Mouse (Mus musculus): Measurements from ENCODE around the gene Ggta1. TPM values are rescaled to one million over a fixed set of nuclear protein-coding genes. Genes with fewer than 3 reads are reported as not detected.
"Not testable (repeated sequence)": the region's sequence is repeated elsewhere in the genome, so short reads cannot be mapped to it uniquely, and the experiment has no call there.

Gene Ggta1
- total RNA-seq, 1 experiment, result 36.5 TPM

- Histone ChIP-seq H3K9me3 (ENCODE audit: control insufficient read depth, insufficient read depth, low read depth, low read length) (no peaks in the 10 kb centered on the region), H3K9ac (ENCODE audit: insufficient read depth, low read depth, low read length, poor library complexity, severe bottlenecking) (no peak overlapping the region), H3K4me3 (ENCODE audit: insufficient read depth in 1 of 2, low read depth in 1 of 2, low read length in 2 of 2, poor library complexity in 1 of 2, severe bottlenecking in 1 of 2) (no peak overlapping the region), H3K36me3 (ENCODE audit: control insufficient read depth, insufficient read depth, low read length, poor library complexity, severe bottlenecking) (no peaks in the 10 kb centered on the region), H3K4me1 (ENCODE audit: control insufficient read depth in 2 of 2, insufficient read depth in 2 of 2, low read length in 2 of 2, poor library complexity in 1 of 2) (peaks cover 2 to 16% of the 10 kb centered on the region in 2 experiments; a peak in 2 of 4 replicates), H3K27ac (ENCODE audit: insufficient read depth, low read depth, low read length, poor library complexity, severe bottlenecking) (no peak overlapping the region)
- no peak for TF ChIP-seq ZNF384 (IDR thresholded peaks at IDR 0.05; ENCODE audit: low read depth, low read length)
- TF ChIP-seq HCFC1 (IDR thresholded peaks at IDR 0.05; ENCODE audit: borderline replicate concordance, insufficient read depth, low read length), result no peak
- in situ Hi-C loops (cut with MboI; ENCODE audit: low sequenced_read_pairs in 2 of 2, unreplicated experiment in 2 of 2), result no loop called here
- no peak for DNase-seq (ENCODE audit: low read depth, low spot score)
These were observed 4.6 kb downstream of the Ggta1 start for GRCm38 (mm10) chr2:35458421-35458820.

- Histone ChIP-seq H3K4me1 (ENCODE audit: control insufficient read depth in 2 of 2, insufficient read depth in 2 of 2, low read length in 2 of 2, poor library complexity in 1 of 2) (peaks cover 2 to 11% of the 10 kb centered on the region in 2 experiments; a peak in 2 of 4 replicates), H3K9ac (ENCODE audit: insufficient read depth, low read depth, low read length, poor library complexity, severe bottlenecking) (no peak overlapping the region), H3K36me3 (ENCODE audit: control insufficient read depth, insufficient read depth, low read length, poor library complexity, severe bottlenecking) (no peaks in the 10 kb centered on the region), H3K9me3 (ENCODE audit: control insufficient read depth, insufficient read depth, low read depth, low read length) (no peaks in the 10 kb centered on the region), H3K27ac (ENCODE audit: insufficient read depth, low read depth, low read length, poor library complexity, severe bottlenecking) (no peak overlapping the region), H3K4me3 (ENCODE audit: insufficient read depth in 1 of 2, low read depth in 1 of 2, low read length in 2 of 2, poor library complexity in 1 of 2, severe bottlenecking in 1 of 2) (no peak overlapping the region)
- in situ Hi-C loops (cut with MboI; ENCODE audit: low sequenced_read_pairs in 2 of 2, unreplicated experiment in 2 of 2), result no loop called here
- TF ChIP-seq ZNF384 (IDR thresholded peaks at IDR 0.05; ENCODE audit: low read depth, low read length) (no peak), MAFK (IDR thresholded peaks at IDR 0.05; ENCODE audit: insufficient read depth, low read depth, low read length) (no peak), CHD2 (IDR thresholded peaks at IDR 0.05; ENCODE audit: low read depth, low read length) (no peak), ZC3H11A (IDR thresholded peaks at IDR 0.05; ENCODE audit: borderline replicate concordance, low read depth, low read length) (no peak), HCFC1 (IDR thresholded peaks at IDR 0.05; ENCODE audit: borderline replicate concordance, insufficient read depth, low read length) (no peak)
- no peak for DNase-seq (ENCODE audit: low read depth, low spot score)
These were observed 9.3 kb downstream of the Ggta1 start for GRCm38 (mm10) chr2:35453736-35454135.

GRCm38 (mm10) chr2:35452695-35453094, 10.3 kb downstream of the Ggta1 start:
- H3K9me3 ChIP-seq (ENCODE audit: control insufficient read depth, insufficient read depth, low read depth, low read length); H3K9ac ChIP-seq (ENCODE audit: insufficient read depth, low read depth, low read length, poor library complexity, severe bottlenecking); H3K4me1 ChIP-seq (ENCODE audit: control insufficient read depth in 2 of 2, insufficient read depth in 2 of 2, low read length in 2 of 2, poor library complexity in 1 of 2); H3K4me3 ChIP-seq (ENCODE audit: insufficient read depth in 1 of 2, low read depth in 1 of 2, low read length in 2 of 2, poor library complexity in 1 of 2, severe bottlenecking in 1 of 2); in situ Hi-C loops (cut with MboI; ENCODE audit: low sequenced_read_pairs in 2 of 2, unreplicated experiment in 2 of 2); H3K36me3 ChIP-seq (ENCODE audit: control insufficient read depth, insufficient read depth, low read length, poor library complexity, severe bottlenecking); DNase-seq (ENCODE audit: low read depth, low spot score); H3K27ac ChIP-seq (ENCODE audit: insufficient read depth, low read depth, low read length, poor library complexity, severe bottlenecking): not testable (repeated sequence)

GRCm38 (mm10) chr2:35451484-35452050, 11.5 kb downstream of the Ggta1 start:
- Histone ChIP-seq H3K27ac (ENCODE audit: insufficient read depth, low read depth, low read length, poor library complexity, severe bottlenecking) (no peak overlapping the region), H3K9me3 (ENCODE audit: control insufficient read depth, insufficient read depth, low read depth, low read length) (no peaks in the 10 kb centered on the region), H3K4me1 (ENCODE audit: control insufficient read depth in 2 of 2, insufficient read depth in 2 of 2, low read length in 2 of 2, poor library complexity in 1 of 2) (peaks cover 3 to 10% of the 10 kb centered on the region in 2 experiments; a peak in 3 of 4 replicates), H3K9ac (ENCODE audit: insufficient read depth, low read depth, low read length, poor library complexity, severe bottlenecking) (no peak overlapping the region), H3K36me3 (ENCODE audit: control insufficient read depth, insufficient read depth, low read length, poor library complexity, severe bottlenecking) (no peaks in the 10 kb centered on the region), H3K4me3 (ENCODE audit: insufficient read depth in 1 of 2, low read depth in 1 of 2, low read length in 2 of 2, poor library complexity in 1 of 2, severe bottlenecking in 1 of 2) (no peak overlapping the region)
- no peak for TF ChIP-seq MAFK (IDR thresholded peaks at IDR 0.05; ENCODE audit: insufficient read depth, low read depth, low read length)
- no peak for TF ChIP-seq CHD2 (IDR thresholded peaks at IDR 0.05; ENCODE audit: low read depth, low read length)
- no peak for TF ChIP-seq ZC3H11A (IDR thresholded peaks at IDR 0.05; ENCODE audit: borderline replicate concordance, low read depth, low read length)
- TF ChIP-seq HCFC1 (IDR thresholded peaks at IDR 0.05; ENCODE audit: borderline replicate concordance, insufficient read depth, low read length), result no peak
- no peak for TF ChIP-seq ZNF384 (IDR thresholded peaks at IDR 0.05; ENCODE audit: low read depth, low read length)
- in situ Hi-C loops (cut with MboI; ENCODE audit: low sequenced_read_pairs in 2 of 2, unreplicated experiment in 2 of 2), result no loop called here
- DNase-seq (ENCODE audit: low read depth, low spot score), result no peak

GRCm38 (mm10) chr2:35450856-35451255, 12.2 kb downstream of the Ggta1 start:
- no peak overlapping the region for H3K27ac ChIP-seq (ENCODE audit: insufficient read depth, low read depth, low read length, poor library complexity, severe bottlenecking)
- H3K4me1 ChIP-seq (ENCODE audit: control insufficient read depth in 2 of 2, insufficient read depth in 2 of 2, low read length in 2 of 2, poor library complexity in 1 of 2), result peaks cover 5 to 13% of the 10 kb centered on the region in 2 experiments; a peak in 3 of 4 replicates
- no peak for TF ChIP-seq MAFK (IDR thresholded peaks at IDR 0.05; ENCODE audit: insufficient read depth, low read depth, low read length)
- no peak for TF ChIP-seq CHD2 (IDR thresholded peaks at IDR 0.05; ENCODE audit: low read depth, low read length)
- TF ChIP-seq HCFC1 (IDR thresholded peaks at IDR 0.05; ENCODE audit: borderline replicate concordance, insufficient read depth, low read length), result no peak
- no peak for TF ChIP-seq ZNF384 (IDR thresholded peaks at IDR 0.05; ENCODE audit: low read depth, low read length)
- TF ChIP-seq ZC3H11A (IDR thresholded peaks at IDR 0.05; ENCODE audit: borderline replicate concordance, low read depth, low read length), result no peak
- H3K36me3 ChIP-seq (ENCODE audit: control insufficient read depth, insufficient read depth, low read length, poor library complexity, severe bottlenecking), result no peaks in the 10 kb centered on the region
- H3K9me3 ChIP-seq (ENCODE audit: control insufficient read depth, insufficient read depth, low read depth, low read length), result no peaks in the 10 kb centered on the region
- in situ Hi-C loops (cut with MboI; ENCODE audit: low sequenced_read_pairs in 2 of 2, unreplicated experiment in 2 of 2), result no loop called here
- no peak overlapping the region for H3K9ac ChIP-seq (ENCODE audit: insufficient read depth, low read depth, low read length, poor library complexity, severe bottlenecking)
- DNase-seq (ENCODE audit: low read depth, low spot score), result no peak
- no peak overlapping the region for H3K4me3 ChIP-seq (ENCODE audit: insufficient read depth in 1 of 2, low read depth in 1 of 2, low read length in 2 of 2, poor library complexity in 1 of 2, severe bottlenecking in 1 of 2)

All from ES-E14 (cell line).